Mouse (Mus musculus) heart, adult 2 months (tissue): ENCODE data around the gene Ccdc65.

Source experiments
- CTCF ChIP-seq: fragments of 200-600 bp; IDR thresholded peaks from 2 replicates; pipeline ENCODE4 v1.8.1; 2022; ENCODE audit warnings: antibody characterized with exemption, mild to moderate bottlenecking, moderate library complexity
- EP300 ChIP-seq: fragments of 200-500 bp; IDR thresholded peaks from 2 replicates; pipeline ENCODE4 v1.6.1; 2011; ENCODE audit warnings: low read depth, low read length, control low read depth; ENCODE audit not compliant: insufficient read depth
- POLR2A ChIP-seq: fragments of 200-500 bp; IDR thresholded peaks from 2 replicates; pipeline ENCODE4 v1.6.1; 2011; ENCODE audit warnings: mild to moderate bottlenecking, low read depth, low read length, control low read depth; ENCODE audit not compliant: insufficient read depth

DNA sequence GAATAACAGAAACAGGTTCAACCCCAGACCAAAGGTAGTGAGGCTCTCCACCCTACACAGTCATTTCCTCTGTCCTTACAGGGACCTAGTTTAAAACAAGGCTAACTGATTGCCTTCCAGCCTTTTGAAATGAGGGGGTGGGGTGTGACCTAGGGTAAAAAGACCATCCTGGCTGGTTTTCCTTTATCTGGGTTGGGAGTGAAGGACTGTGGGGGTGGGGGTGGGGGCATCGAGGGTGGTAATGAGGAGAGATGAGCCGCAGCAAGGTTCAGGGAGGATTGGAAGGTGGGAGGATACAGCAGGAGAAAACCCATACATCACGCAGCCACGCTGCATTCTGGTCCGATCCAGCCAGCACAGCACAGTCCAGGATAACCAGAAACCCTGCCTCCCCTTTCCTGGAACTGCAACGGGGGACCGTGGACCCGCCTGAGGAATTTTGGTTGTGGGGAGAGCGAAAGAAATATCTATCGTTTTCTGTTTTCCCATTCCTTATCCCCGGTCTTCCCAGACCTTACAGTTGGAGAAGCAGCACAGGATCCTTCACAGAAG lies 32.9 kb upstream of the Ccdc65 start:
- TF ChIP-seq POLR2A, result no peak
- TF ChIP-seq EP300, result no peak
- TF ChIP-seq CTCF, result no peak
